Mouse (Mus musculus): Measurements from ENCODE around the gene Rom1. TPM values are rescaled to one million over a fixed set of nuclear protein-coding genes. Genes with fewer than 3 reads are reported as not detected.

The Rom1 gene
- polyA plus RNA-seq, 1 experiment from 2014 or later = 2.7 TPM

- Histone ChIP-seq H3K9ac (no peak overlapping the region), H3K4me2 (no peak overlapping the region), H3K36me3 (peaks cover 20% of the 10 kb centered on the region), H3K4me1 (peaks cover 39% of the 10 kb centered on the region), H3K9me3 (no peaks in the 10 kb centered on the region), H3K27ac (no peak overlapping the region), H3K4me3 (no peak overlapping the region), H3K27me3 (no peaks in the 10 kb centered on the region)
- ATAC-seq (ENCODE audit: borderline replicate concordance, extremely low read depth, low FRiP score, low TSS enrichment) = no peak
- 90% methylated on average over 9 of the region's 9 CpGs for WGBS
Observed at GRCm38 (mm10) chr19:8895397-8895960, 33.7 kb downstream of the Rom1 start.

GRCm38 (mm10) chr19:8892829-8893766 is 36.1 kb downstream of the Rom1 start, which contains the start of gene Ints5:
Gene Ints5 (plus strand): TSS chr19:8893005.
- H3K9me3 ChIP-seq = no peaks in the 10 kb centered on the region
- peaks cover 32% of the 10 kb centered on the region for H3K4me1 ChIP-seq
- peak within 1 kb of the TSS; percentile 78 for H3K4me3 ChIP-seq
- peak; percentile 37 for ATAC-seq (ENCODE audit: borderline replicate concordance, extremely low read depth, low FRiP score, low TSS enrichment)
- peak within 1 kb of the TSS; percentile 70 for H3K4me2 ChIP-seq
- H3K27me3 ChIP-seq = no peaks in the 10 kb centered on the region
- peak within 1 kb of the TSS; percentile 81 for H3K27ac ChIP-seq
- peaks cover 24% of the 10 kb centered on the region for H3K36me3 ChIP-seq
- under 1% methylated on average over 54 of the region's 54 CpGs for whole genome bisulfite sequencing
- peak within 1 kb of the TSS; percentile 69 for H3K9ac ChIP-seq

- under 1% methylated on average over 58 of the region's 58 CpGs for WGBS
- H3K4me3 ChIP-seq = peak within 1 kb of the TSS; percentile 77
- H3K9ac ChIP-seq = peak within 1 kb of the TSS; percentile 88
- no peaks in the 10 kb centered on the region for H3K27me3 ChIP-seq
- H3K27ac ChIP-seq = peak within 1 kb of the TSS; percentile 89
- H3K4me1 ChIP-seq = peaks cover 19% of the 10 kb centered on the region
- ATAC-seq (ENCODE audit: borderline replicate concordance, extremely low read depth, low FRiP score, low TSS enrichment) = peak; percentile 93
- H3K9me3 ChIP-seq = no peaks in the 10 kb centered on the region
- peaks cover 7% of the 10 kb centered on the region for H3K36me3 ChIP-seq
- peak within 1 kb of the TSS; percentile 70 for H3K4me2 ChIP-seq
Observed at GRCm38 (mm10) chr19:8888511-8889385, 40.4 kb downstream of the Rom1 start, which contains the start of the genes 1810009A15Rik and Gm49416. Gene 1810009A15Rik (plus strand): TSS chr19:8888853. Gene Gm49416 (plus strand): TSS chr19:8888926.

- Histone ChIP-seq H3K4me1 (peaks cover 16% of the 10 kb centered on the region), H3K9me3 (no peaks in the 10 kb centered on the region), H3K27me3 (no peaks in the 10 kb centered on the region), H3K27ac (peak overlapping the region; percentile 89), H3K36me3 (peaks cover 7% of the 10 kb centered on the region), H3K4me3 (peak overlapping the region; percentile 77), H3K4me2 (peak overlapping the region; percentile 70), H3K9ac (peak overlapping the region; percentile 88)
- no peak for ATAC-seq (ENCODE audit: borderline replicate concordance, extremely low read depth, low FRiP score, low TSS enrichment)
- WGBS = 10% methylated on average over 19 of the region's 19 CpGs
Observed at GRCm38 (mm10) chr19:8887585-8888463, 41.3 kb downstream of the Rom1 start.

GRCm38 (mm10) chr19:8886916-8887584 is 42.1 kb downstream of the Rom1 start:
- Histone ChIP-seq H3K27me3 (no peaks in the 10 kb centered on the region), H3K4me1 (peaks cover 16% of the 10 kb centered on the region), H3K36me3 (peaks cover 7% of the 10 kb centered on the region), H3K4me3 (peak overlapping the region; percentile 77), H3K9ac (peak overlapping the region; percentile 88; the same call in 1 of the 2 replicates), H3K4me2 (peak overlapping the region; percentile 70; the same call in 1 of the 2 replicates), H3K9me3 (no peaks in the 10 kb centered on the region), H3K27ac (peak overlapping the region; percentile 89)
- ATAC-seq (ENCODE audit: borderline replicate concordance, extremely low read depth, low FRiP score, low TSS enrichment) = no peak
- 38% methylated on average over 1 of the region's 1 CpGs for WGBS

- 77% methylated on average over 3 of the region's 3 CpGs for WGBS
- Histone ChIP-seq H3K27ac (no peak within 1 kb of the TSS), H3K27me3 (no peaks in the 10 kb centered on the region), H3K4me1 (peaks cover 20% of the 10 kb centered on the region), H3K9ac (no peak within 1 kb of the TSS), H3K9me3 (no peaks in the 10 kb centered on the region), H3K4me3 (no peak within 1 kb of the TSS), H3K4me2 (no peak within 1 kb of the TSS), H3K36me3 (no peaks in the 10 kb centered on the region)
- ATAC-seq (ENCODE audit: borderline replicate concordance, extremely low read depth, low FRiP score, low TSS enrichment) = no peak
Observed at GRCm38 (mm10) chr19:8883616-8884015, 45.5 kb downstream of the Rom1 start, which contains the start of the genes Lbhd1 and Gm49403. Gene Lbhd1 (plus strand): TSS chr19:8883732. Gene Gm49403 (plus strand): TSS chr19:8883930.

GRCm38 (mm10) chr19:8881034-8881392 is 48.1 kb downstream of the Rom1 start:
- Histone ChIP-seq H3K27ac (peak overlapping the region; percentile 83; the same call in 1 of the 2 replicates), H3K9me3 (no peaks in the 10 kb centered on the region), H3K4me2 (peak overlapping the region; percentile 75), H3K27me3 (no peaks in the 10 kb centered on the region), H3K4me3 (peak overlapping the region; percentile 70), H3K9ac (peak overlapping the region; percentile 69), H3K4me1 (peaks cover 11% of the 10 kb centered on the region), H3K36me3 (peaks cover 15% of the 10 kb centered on the region; the same call in 1 of the 2 replicates)
- 8% methylated on average over 3 of the region's 3 CpGs for WGBS
- no peak; the same call in 1 of the 2 replicates for ATAC-seq (ENCODE audit: borderline replicate concordance, extremely low read depth, low FRiP score, low TSS enrichment)

GRCm38 (mm10) chr19:8880311-8881033 is 48.7 kb downstream of the Rom1 start, which contains the start of gene Uqcc3:
Gene Uqcc3 (minus strand): TSS chr19:8880923.
- Histone ChIP-seq H3K36me3 (peaks cover 20% of the 10 kb centered on the region), H3K27me3 (no peaks in the 10 kb centered on the region), H3K4me2 (peak within 1 kb of the TSS; percentile 75), H3K9me3 (no peaks in the 10 kb centered on the region), H3K27ac (peak within 1 kb of the TSS; percentile 83), H3K4me3 (peak within 1 kb of the TSS; percentile 70), H3K4me1 (peaks cover 11% of the 10 kb centered on the region), H3K9ac (peak within 1 kb of the TSS; percentile 69)
- under 1% methylated on average over 42 of the region's 42 CpGs for WGBS
- peak; percentile 94 for ATAC-seq (ENCODE audit: borderline replicate concordance, extremely low read depth, low FRiP score, low TSS enrichment)

Measured in lung, embryonic 15.5 days (tissue).